Mouse (Mus musculus) erythroblast, embryonic 14.5 days (primary cell): Measurements from ENCODE around the gene Dpp6. TPM values are rescaled to one million over a fixed set of nuclear protein-coding genes. Genes with fewer than 3 reads are reported as not detected.
"Not testable (repeated sequence)": the region's sequence is repeated elsewhere in the genome, so short reads cannot be mapped to it uniquely, and the experiment has no call there.

Experiments
- H3K27me3 ChIP-seq: 2 replicates; pipeline ENCODE4 v1.6.1; 2012; ENCODE audit warnings: inconsistent platforms; ENCODE audit not compliant: control insufficient read depth
- H3K36me3 ChIP-seq: 2 replicates; pipeline ENCODE4 v1.6.1; 2012; ENCODE audit warnings: mild to moderate bottlenecking, inconsistent platforms; ENCODE audit not compliant: control insufficient read depth
- H3K4me1 ChIP-seq: 2 replicates; pipeline ENCODE4 v1.6.1; 2012; ENCODE audit warnings: inconsistent platforms; ENCODE audit not compliant: control insufficient read depth
- H3K4me3 ChIP-seq: replicated peaks from 2 replicates; pipeline ENCODE3; 2012; ENCODE audit warnings: moderate library complexity, mild to moderate bottlenecking, inconsistent platforms
- H3K9me3 ChIP-seq: 2 replicates; pipeline ENCODE4 v1.6.1; 2012; ENCODE audit warnings: low read length, inconsistent platforms, mixed read lengths; ENCODE audit not compliant: control insufficient read depth
- GATA1 ChIP-seq: IDR thresholded peaks from 2 replicates; pipeline ENCODE4 v1.6.1; 2012; ENCODE audit warnings: low read length, inconsistent platforms, mixed read lengths
- TAL1 ChIP-seq: IDR thresholded peaks from 3 replicates; pipeline ENCODE4 v1.6.1; 2012; ENCODE audit warnings: low read length, inconsistent platforms, mixed read lengths
- polyA plus RNA-seq: library from polyadenylated mRNA; stranded (reverse); fragments of >175 nt; gene quantifications from 2 replicates; pipeline ENCODE4 v1.2.3, GENCODE M21; 2012

The Dpp6 gene
- polyA plus RNA-seq, 1 experiment, result 0.05 TPM

- Histone ChIP-seq H3K9me3 (no peaks in the 10 kb centered on the region), H3K27me3 (no peaks in the 10 kb centered on the region), H3K36me3 (no peaks in the 10 kb centered on the region), H3K4me3 (no peak overlapping the region), H3K4me1 (no peaks in the 10 kb centered on the region)
- TF ChIP-seq GATA1, result no peak
Observed at GRCm38 (mm10) chr5:27474964-27475465, 658.0 kb downstream of the Dpp6 start.

GRCm38 (mm10) chr5:27481706-27482105 is 664.7 kb downstream of the Dpp6 start:
- Histone ChIP-seq H3K4me3 (no peak overlapping the region), H3K36me3 (no peaks in the 10 kb centered on the region), H3K4me1 (no peaks in the 10 kb centered on the region), H3K27me3 (no peaks in the 10 kb centered on the region), H3K9me3 (no peaks in the 10 kb centered on the region)
- no peak for TF ChIP-seq TAL1
- no peak for TF ChIP-seq GATA1

- H3K36me3 ChIP-seq, result no peaks in the 10 kb centered on the region
- TF ChIP-seq GATA1 (no peak), TAL1 (no peak)
- no peaks in the 10 kb centered on the region for H3K4me1 ChIP-seq
- H3K4me3 ChIP-seq, result no peak overlapping the region
- no peaks in the 10 kb centered on the region for H3K27me3 ChIP-seq
- H3K9me3 ChIP-seq, result no peaks in the 10 kb centered on the region
Observed at GRCm38 (mm10) chr5:27486138-27486537, 669.1 kb downstream of the Dpp6 start.

GRCm38 (mm10) chr5:27490942-27491341 is 673.9 kb downstream of the Dpp6 start:
- no peaks in the 10 kb centered on the region for H3K9me3 ChIP-seq
- H3K4me1 ChIP-seq, result no peaks in the 10 kb centered on the region
- no peaks in the 10 kb centered on the region for H3K27me3 ChIP-seq
- H3K36me3 ChIP-seq, result no peaks in the 10 kb centered on the region
- TF ChIP-seq TAL1 (no peak), GATA1 (no peak)
- no peak overlapping the region for H3K4me3 ChIP-seq

- not testable (repeated sequence) for H3K9me3 ChIP-seq, H3K4me1 ChIP-seq, H3K27me3 ChIP-seq, H3K36me3 ChIP-seq, H3K4me3 ChIP-seq
Observed at GRCm38 (mm10) chr5:27501338-27501737, 684.3 kb downstream of the Dpp6 start, which contains the start of gene Speer4b. Gene Speer4b, minus strand, starts transcription at chr5:27501438.

- no peaks in the 10 kb centered on the region for H3K27me3 ChIP-seq
- no peaks in the 10 kb centered on the region for H3K4me1 ChIP-seq
- H3K36me3 ChIP-seq, result no peaks in the 10 kb centered on the region
- H3K4me3 ChIP-seq, result no peak overlapping the region
- TF ChIP-seq GATA1, result no peak
- TF ChIP-seq TAL1, result no peak
- no peaks in the 10 kb centered on the region; the same call in 1 of the 2 replicates for H3K9me3 ChIP-seq
Observed at GRCm38 (mm10) chr5:27518716-27519115, 701.7 kb downstream of the Dpp6 start.

GRCm38 (mm10) chr5:27526906-27527305 is 709.9 kb downstream of the Dpp6 start:
- Histone ChIP-seq H3K36me3 (no peaks in the 10 kb centered on the region), H3K4me1 (no peaks in the 10 kb centered on the region), H3K27me3 (no peaks in the 10 kb centered on the region), H3K9me3 (peaks cover 2% of the 10 kb centered on the region; the same call in 1 of the 2 replicates), H3K4me3 (no peak overlapping the region)
- TF ChIP-seq TAL1 (no peak), GATA1 (no peak)

- Histone ChIP-seq H3K27me3 (no peaks in the 10 kb centered on the region), H3K4me1 (no peaks in the 10 kb centered on the region), H3K36me3 (no peaks in the 10 kb centered on the region), H3K4me3 (no peak overlapping the region), H3K9me3 (no peaks in the 10 kb centered on the region)
- TF ChIP-seq TAL1 (no peak), GATA1 (no peak)
Observed at GRCm38 (mm10) chr5:27544816-27545270, 727.8 kb downstream of the Dpp6 start.

- H3K9me3 ChIP-seq, result no peaks in the 10 kb centered on the region
- no peaks in the 10 kb centered on the region for H3K4me1 ChIP-seq
- H3K36me3 ChIP-seq, result no peaks in the 10 kb centered on the region
- H3K4me3 ChIP-seq, result no peak overlapping the region
- no peaks in the 10 kb centered on the region for H3K27me3 ChIP-seq
- no peak for TF ChIP-seq TAL1
- no peak for TF ChIP-seq GATA1
Observed at GRCm38 (mm10) chr5:27549291-27549690, 732.3 kb downstream of the Dpp6 start.

GRCm38 (mm10) chr5:27565700-27566099 is 748.7 kb downstream of the Dpp6 start:
- Histone ChIP-seq H3K4me1 (no peaks in the 10 kb centered on the region), H3K36me3 (no peaks in the 10 kb centered on the region), H3K27me3 (no peaks in the 10 kb centered on the region), H3K9me3 (no peaks in the 10 kb centered on the region; the same call in 1 of the 2 replicates), H3K4me3 (no peak overlapping the region)
- TF ChIP-seq TAL1, result no peak
